35 mouse cellular contexts compared by ENCODE assay signal in genomic region chr11:108309791-108310190, GRCm38 (mm10). TPM values are rescaled to one million over a fixed set of nuclear protein-coding genes. Genes with fewer than 3 reads are reported as not detected.
A peak's percentile ranks its signal among the peaks of the same experiment; 100 is the strongest.
DNase-seq lines count a peak whose midpoint lies in the region; ATAC-seq lines count a peak whose summit lies in the region.
"Had no signal": no experiment of that assay in that cellular context is flagged by ENCODE, and none has a peak within 500 bp of the region (broad histone marks: within the 10 kb centered on the region; RNA-seq: fewer than 3 reads in every experiment).

No protein-coding gene starts in this region.

- H3K4me3 ChIP-seq in midbrain, embryonic 11.5 days (ENCODE audit: low read depth, low read length), result no peak overlapping the region
- no peak overlapping the region for H3K4me3 ChIP-seq in midbrain, embryonic 16.5 days (ENCODE audit: low read depth, low read length)
- H3K4me3 ChIP-seq in stomach, embryonic 15.5 days (replicated peaks), result no peak overlapping the region
- H3K4me3 ChIP-seq: embryonic facial prominence, embryonic 12.5 days; gastrocnemius, adult 2 months; hindbrain, embryonic 12.5 days; layer of hippocampus, adult 2 months; liver, embryonic 15.5 days; lung, embryonic 15.5 days; midbrain, embryonic 10.5 days; myocyte; neural tube, embryonic 13.5 days had no signal

- no peaks in the 10 kb centered on the region for H3K4me1 ChIP-seq in midbrain, embryonic 11.5 days (ENCODE audit: control insufficient read depth, insufficient read depth, low read length)
- no peaks in the 10 kb centered on the region for H3K4me1 ChIP-seq in midbrain, embryonic 16.5 days (ENCODE audit: control insufficient read depth, insufficient read depth, low read length)
- peaks cover 6% of the 10 kb centered on the region; the same call in 1 of the 2 replicates for H3K4me1 ChIP-seq in stomach, embryonic 15.5 days
- H3K4me1 ChIP-seq: midbrain, embryonic 10.5 days had no signal

- H3K27me3 ChIP-seq in midbrain, embryonic 11.5 days (ENCODE audit: control insufficient read depth, insufficient read depth, low read length), result no peaks in the 10 kb centered on the region
- H3K27me3 ChIP-seq in midbrain, embryonic 16.5 days (ENCODE audit: control insufficient read depth, insufficient read depth, low read depth, low read length), result no peaks in the 10 kb centered on the region
- no peaks in the 10 kb centered on the region for H3K27me3 ChIP-seq in stomach, embryonic 15.5 days (replicated peaks)
- H3K27me3 ChIP-seq: embryonic facial prominence, embryonic 12.5 days; hindbrain, embryonic 12.5 days; liver, embryonic 15.5 days; lung, embryonic 15.5 days; neural tube, embryonic 13.5 days; Patski had no signal

- H3K4me2 ChIP-seq in midbrain, embryonic 11.5 days, result no peak overlapping the region
- H3K4me2 ChIP-seq in midbrain, embryonic 16.5 days (ENCODE audit: low read length), result no peak overlapping the region
- H3K4me2 ChIP-seq in stomach, embryonic 15.5 days, result no peak overlapping the region
- H3K4me2 ChIP-seq: embryonic facial prominence, embryonic 12.5 days; heart, embryonic 11.5 days; hindbrain, embryonic 12.5 days; liver, embryonic 15.5 days; lung, embryonic 15.5 days; neural tube, embryonic 13.5 days had no signal

- H3K27ac ChIP-seq in midbrain, embryonic 11.5 days (ENCODE audit: low read depth, low read length), result no peak overlapping the region
- no peak overlapping the region for H3K27ac ChIP-seq in midbrain, embryonic 16.5 days (ENCODE audit: low read length)
- H3K27ac ChIP-seq in stomach, embryonic 15.5 days, result no peak overlapping the region
- H3K27ac ChIP-seq: embryonic facial prominence, embryonic 12.5 days; gastrocnemius, adult 2 months; hindbrain, embryonic 12.5 days; hindbrain, postnatal 0 days; kidney, postnatal 0 days; layer of hippocampus, adult 2 months; liver, embryonic 15.5 days; lung, embryonic 15.5 days; midbrain, embryonic 10.5 days; neural tube, embryonic 13.5 days had no signal

- no peak overlapping the region for H3K9ac ChIP-seq in midbrain, embryonic 11.5 days (ENCODE audit: low read length)
- H3K9ac ChIP-seq in midbrain, embryonic 16.5 days (ENCODE audit: low read depth, low read length), result no peak overlapping the region
- no peak overlapping the region for H3K9ac ChIP-seq in stomach, embryonic 15.5 days
- H3K9ac ChIP-seq: embryonic facial prominence, embryonic 12.5 days; hindbrain, embryonic 12.5 days; liver, embryonic 15.5 days; lung, embryonic 15.5 days; neural tube, embryonic 13.5 days had no signal

- WGBS in midbrain, embryonic 11.5 days, result 92% methylated on average over 5 of the region's 5 CpGs
- 91% methylated on average over 5 of the region's 5 CpGs for WGBS in midbrain, embryonic 16.5 days
- 71% methylated on average over 5 of the region's 5 CpGs for WGBS in stomach, embryonic 15.5 days

- ATAC-seq in midbrain, embryonic 11.5 days (ENCODE audit: low FRiP score), result no peak
- no peak for ATAC-seq in midbrain, embryonic 16.5 days
- peak; percentile 50 for ATAC-seq in stomach, embryonic 15.5 days (ENCODE audit: insufficient read depth, low FRiP score, low read depth)
- ATAC-seq: forebrain, embryonic 14.5 days; hindbrain, postnatal 0 days; Patski had no signal

- peak; percentile 12 to 21 for DNase-seq in kidney, adult 8-10 months
- DNase-seq in kidney, postnatal 10 days, result no peak
- DNase-seq in midbrain, embryonic 11.5 days (ENCODE audit: low spot score, missing footprints), result peak; percentile 12
- DNase-seq in layer of hippocampus, postnatal 25 days (ENCODE audit: extremely low spot score in 1 of 2, low spot score in 1 of 2), result no peak
- no peak for DNase-seq in natural killer cell, adult 2 months (ENCODE audit: low spot score in 2 of 2)
- DNase-seq: adrenal gland, postnatal 14 days; cerebellum, adult 11 months; cerebellum, adult 9-10 months; embryo, embryonic 11 days; gastrocnemius, adult 2 months; gastrocnemius, postnatal 36 days; heart, adult 18-20 months; heart, postnatal 36 days; layer of hippocampus, postnatal 36 days; left cerebral cortex, postnatal 4 days; thymus, adult 18-20 months; thymus, postnatal 36 days had no signal

- H3K9me3 ChIP-seq in midbrain, embryonic 11.5 days (ENCODE audit: control insufficient read depth, low read length), result no peaks in the 10 kb centered on the region
- H3K9me3 ChIP-seq in midbrain, embryonic 16.5 days (replicated peaks; ENCODE audit: control insufficient read depth, low read length, poor library complexity, severe bottlenecking), result no peaks in the 10 kb centered on the region
- H3K9me3 ChIP-seq in stomach, embryonic 15.5 days, result no peaks in the 10 kb centered on the region
- H3K9me3 ChIP-seq: embryonic facial prominence, embryonic 12.5 days; hindbrain, embryonic 12.5 days; liver, embryonic 15.5 days; lung, embryonic 15.5 days; midbrain, embryonic 10.5 days; neural tube, embryonic 13.5 days had no signal

- H3K36me3 ChIP-seq in midbrain, embryonic 11.5 days (ENCODE audit: control insufficient read depth, insufficient read depth, low read length), result no peaks in the 10 kb centered on the region
- H3K36me3 ChIP-seq in midbrain, embryonic 16.5 days (ENCODE audit: control insufficient read depth, insufficient read depth, low read length), result no peaks in the 10 kb centered on the region
- no peaks in the 10 kb centered on the region for H3K36me3 ChIP-seq in stomach, embryonic 15.5 days
- H3K36me3 ChIP-seq: embryonic facial prominence, embryonic 12.5 days; hindbrain, embryonic 12.5 days; liver, embryonic 15.5 days; lung, embryonic 15.5 days; midbrain, embryonic 10.5 days; neural tube, embryonic 13.5 days had no signal

RNA-seq across cellular contexts. Expression of gene Apoh, which starts 33.4 kb away (rescaled TPM):
- polyA plus RNA-seq in midbrain, embryonic 11.5 days (2014; fragmentation: Nextera tagmentation; extraction: Ambion mirVana), result not detected in 2 replicates
- polyA plus RNA-seq in midbrain, embryonic 16.5 days (2015; fragmentation: Nextera tagmentation; extraction: Ambion mirVana), result 0.30 and 0.41 TPM in 2 replicates
- polyA plus RNA-seq in stomach, embryonic 15.5 days (2015; fragmentation: Nextera tagmentation; extraction: Ambion mirVana), result 8.4 and 29.2 TPM in 2 replicates
- total RNA-seq in layer of hippocampus, postnatal 25 days (2021), result 1 to 10 TPM; 1.2 to 1.5 TPM
- total RNA-seq: heart, postnatal 36 days; hindbrain, postnatal 0 days; left cerebral cortex, postnatal 4 days; megakaryocyte progenitor cell, adult 5-6 weeks; MEL; midbrain, postnatal 0 days had no signal
- polyA plus RNA-seq: forebrain, embryonic 14.5 days; midbrain, embryonic 10.5 days had no signal

RNA-seq across cellular contexts. Expression of gene Prkca, which starts 33.9 kb away (rescaled TPM):
- polyA plus RNA-seq in midbrain, embryonic 11.5 days (2014; fragmentation: Nextera tagmentation; extraction: Ambion mirVana), result 3.3 and 4.5 TPM in 2 replicates
- 5.1 and 6.5 TPM in 2 replicates for polyA plus RNA-seq in midbrain, embryonic 16.5 days (2015; fragmentation: Nextera tagmentation; extraction: Ambion mirVana)
- polyA plus RNA-seq in stomach, embryonic 15.5 days (2015; fragmentation: Nextera tagmentation; extraction: Ambion mirVana), result 10.1 and 10.5 TPM in 2 replicates
- 100 to 1,000 TPM; 211 to 215 TPM for total RNA-seq in layer of hippocampus, postnatal 25 days (2021)

Comparison
In these comparisons a context has a peak if more than half of its experiments do, and no peak if none do; other contexts are left out.
1. DNase-seq: peak in kidney, adult 8-10 months (2 of 2) and midbrain, embryonic 11.5 days (single experiment); none in kidney, postnatal 10 days (single experiment), layer of hippocampus, postnatal 25 days (0 of 2) and natural killer cell, adult 2 months (0 of 2).